Mouse (Mus musculus) heart, adult 2 months (tissue): ENCODE data around the gene Patj.

Source experiments
- CTCF ChIP-seq: fragments of 200-600 bp; IDR thresholded peaks from 2 replicates; pipeline ENCODE4 v1.8.1; 2022; ENCODE audit warnings: antibody characterized with exemption, mild to moderate bottlenecking, moderate library complexity
- POLR2A ChIP-seq: fragments of 200-500 bp; IDR thresholded peaks from 2 replicates; pipeline ENCODE4 v1.6.1; 2011; ENCODE audit warnings: mild to moderate bottlenecking, low read depth, low read length, control low read depth; ENCODE audit not compliant: insufficient read depth

GRCm38 (mm10) chr4:98486901-98487300, 91.3 kb downstream of the Patj start:
- no peak for TF ChIP-seq POLR2A
- no peak for TF ChIP-seq CTCF
